Mouse (Mus musculus) bone marrow, adult 2 months (tissue): Measurements from ENCODE around the gene Selenon.

Experiments used
- CTCF ChIP-seq: fragments of 200-500 bp; IDR thresholded peaks from 2 replicates; pipeline ENCODE4 v1.5.1; 2011; ENCODE audit warnings: low read length, control low read depth; ENCODE audit not compliant: control insufficient read depth, insufficient read depth
- POLR2A ChIP-seq: fragments of 200-500 bp; IDR thresholded peaks from 2 replicates; pipeline ENCODE4 v1.6.1; 2011; ENCODE audit warnings: low read depth, mild to moderate bottlenecking, control low read depth, low read length, borderline replicate concordance; ENCODE audit not compliant: control insufficient read depth

DNA sequence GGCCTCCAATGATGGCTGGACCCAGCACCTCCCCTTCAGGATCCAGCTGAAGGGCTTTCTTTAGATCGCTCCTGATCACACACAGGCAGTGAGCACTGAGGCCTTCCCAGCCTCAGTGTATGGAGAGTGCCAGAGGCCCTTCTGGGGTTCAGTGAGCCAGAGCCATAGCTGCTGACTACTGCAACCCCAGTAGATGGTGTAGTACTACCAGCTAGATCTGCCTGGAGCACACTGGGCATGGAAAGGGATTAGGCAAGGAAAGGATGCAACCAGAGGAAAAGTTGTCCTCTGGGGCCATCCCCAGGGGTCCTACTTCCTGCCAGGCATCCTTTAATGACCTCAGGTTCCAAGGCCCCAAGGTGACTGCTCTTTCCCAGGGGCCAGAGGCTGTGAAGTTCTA lies 1.7 kb upstream of the Selenon start:
- TF ChIP-seq CTCF (no peak), POLR2A (no peak)
